Mouse (Mus musculus): ENCODE measurements around the gene Aplnr.

GRCm38 (mm10) chr2:85172763-85173103 lies 36.7 kb downstream of the Aplnr start:
- TF ChIP-seq EP300 (IDR thresholded peaks at IDR 0.05): no peak
- no peak for TF ChIP-seq CTCF (IDR thresholded peaks at IDR 0.05)

All from lung, postnatal 0 days (tissue).